Mouse (Mus musculus) erythroid progenitor cell, adult 5-6 weeks (primary cell): Measurements from ENCODE around the gene Depdc7. TPM values are rescaled to one million over a fixed set of nuclear protein-coding genes. Genes with fewer than 3 reads are reported as not detected.

Experiments used
- ATAC-seq: replicated peaks from 2 replicates; pipeline ENCODE4 v1.8.0; 2016; ENCODE audit warnings: moderate number of reproducible peaks, mild to moderate bottlenecking, moderate TSS enrichment, inconsistent platforms; ENCODE audit not compliant: poor library complexity, low FRiP score, severe bottlenecking
- total RNA-seq, 2 experiments: library from RNA; stranded (forward) in 1 of 2; stranded (reverse) in 1 of 2; fragments of 150-400 nt in 1 of 2; fragments of 186-747, 209-891 nt in 1 of 2; gene quantifications; 2 replicates each; pipeline versions ENCODE4 v1.2.3 to v1.2.4; 2015 to 2017; ENCODE audit warnings: low replicate concordance in 2 of 2

Depdc7 gene
- total RNA-seq, 2 experiments from 2014 or later = 0.98 TPM; not detected in 1

GRCm38 (mm10) chr2:104717231-104717735 lies 25.4 kb downstream of the Depdc7 start:
- ATAC-seq = no peak

- no peak for ATAC-seq
Observed at GRCm38 (mm10) chr2:104716279-104716678, 26.4 kb downstream of the Depdc7 start, which contains the start of gene Pin1rt1. Pin1rt1 (minus strand) TSS chr2:104716379.

GRCm38 (mm10) chr2:104714254-104714691 lies 28.4 kb downstream of the Depdc7 start:
- no peak for ATAC-seq

GRCm38 (mm10) chr2:104712486-104712809 lies 30.2 kb downstream of the Depdc7 start:
- ATAC-seq = no peak

GRCm38 (mm10) chr2:104711585-104712485 lies 30.8 kb downstream of the Depdc7 start, which contains the start of gene Tcp11l1:
Tcp11l1 (minus strand) TSS chr2:104712169.
- ATAC-seq = no peak

- ATAC-seq = no peak
Observed at GRCm38 (mm10) chr2:104710670-104711370, 31.9 kb downstream of the Depdc7 start.

- ATAC-seq = no peak
Observed at GRCm38 (mm10) chr2:104709786-104710337, 32.8 kb downstream of the Depdc7 start.

GRCm38 (mm10) chr2:104704355-104704754 lies 38.3 kb downstream of the Depdc7 start:
- no peak for ATAC-seq

GRCm38 (mm10) chr2:104703158-104703557 lies 39.5 kb downstream of the Depdc7 start:
- ATAC-seq = no peak

GRCm38 (mm10) chr2:104699659-104700058 lies 43.0 kb downstream of the Depdc7 start:
- no peak for ATAC-seq

- no peak for ATAC-seq
Observed at GRCm38 (mm10) chr2:104692551-104692950, 50.1 kb downstream of the Depdc7 start.

GRCm38 (mm10) chr2:104690720-104691119 lies 52.0 kb downstream of the Depdc7 start:
- ATAC-seq = no peak

GRCm38 (mm10) chr2:104688724-104689123 lies 54.0 kb downstream of the Depdc7 start:
- ATAC-seq = no peak

GRCm38 (mm10) chr2:104688321-104688720 lies 54.4 kb downstream of the Depdc7 start:
- no peak for ATAC-seq

GRCm38 (mm10) chr2:104687261-104687660 lies 55.4 kb downstream of the Depdc7 start:
- ATAC-seq = no peak

- peak; percentile 58; the same call in 1 of the 2 replicates for ATAC-seq
Observed at GRCm38 (mm10) chr2:104685418-104685817, 57.3 kb downstream of the Depdc7 start.

GRCm38 (mm10) chr2:104684771-104685170 lies 57.9 kb downstream of the Depdc7 start:
- no peak for ATAC-seq

GRCm38 (mm10) chr2:104677326-104677725 lies 65.4 kb downstream of the Depdc7 start:
- no peak for ATAC-seq
